Mouse (Mus musculus): ENCODE measurements around the gene Lypd3. TPM values are rescaled to one million over a fixed set of nuclear protein-coding genes. Genes with fewer than 3 reads are reported as not detected.

Gene Lypd3
- polyA plus RNA-seq, 1 experiment from 2014 or later: not detected

DNA sequence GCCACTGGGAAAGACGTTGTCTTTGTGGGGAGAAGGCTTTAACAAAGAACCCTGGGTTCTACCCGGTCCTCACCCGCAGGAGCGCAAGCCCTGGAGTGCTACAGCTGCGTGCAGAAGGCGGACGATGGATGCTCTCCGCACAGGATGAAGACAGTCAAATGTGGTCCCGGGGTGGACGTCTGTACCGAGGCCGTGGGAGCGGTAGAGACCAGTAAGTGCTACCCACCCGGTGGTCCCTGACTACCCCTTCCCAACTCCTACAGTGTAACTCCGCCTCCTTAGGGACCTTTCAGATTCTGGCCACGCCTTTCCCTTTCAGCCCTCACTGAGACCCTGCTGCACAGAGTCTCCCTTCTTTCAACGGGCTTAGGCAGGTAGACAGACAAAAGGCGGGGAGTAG lies 696 bp downstream of the Lypd3 start:
- no peak for DNase-seq (ENCODE audit: low read depth, low spot score)
- POLR2A ChIA-PET: no interaction called here
- CTCF ChIA-PET: interaction anchor here (1.4 kb wide), 1 partner anchor 36 kb away, joined by 6 read pairs; no protein-coding TSS in a partner anchor
- no peak for TF ChIP-seq CTCF (IDR thresholded peaks at IDR 0.05)
- H3K27me3 ChIP-seq: peaks cover 19% of the 10 kb centered on the region
- ATAC-seq: no peak
- in situ Hi-C loops (cut with MboI; ENCODE audit: low pct_unique_long_range_greater_than_20kb): no loop called here

DNA sequence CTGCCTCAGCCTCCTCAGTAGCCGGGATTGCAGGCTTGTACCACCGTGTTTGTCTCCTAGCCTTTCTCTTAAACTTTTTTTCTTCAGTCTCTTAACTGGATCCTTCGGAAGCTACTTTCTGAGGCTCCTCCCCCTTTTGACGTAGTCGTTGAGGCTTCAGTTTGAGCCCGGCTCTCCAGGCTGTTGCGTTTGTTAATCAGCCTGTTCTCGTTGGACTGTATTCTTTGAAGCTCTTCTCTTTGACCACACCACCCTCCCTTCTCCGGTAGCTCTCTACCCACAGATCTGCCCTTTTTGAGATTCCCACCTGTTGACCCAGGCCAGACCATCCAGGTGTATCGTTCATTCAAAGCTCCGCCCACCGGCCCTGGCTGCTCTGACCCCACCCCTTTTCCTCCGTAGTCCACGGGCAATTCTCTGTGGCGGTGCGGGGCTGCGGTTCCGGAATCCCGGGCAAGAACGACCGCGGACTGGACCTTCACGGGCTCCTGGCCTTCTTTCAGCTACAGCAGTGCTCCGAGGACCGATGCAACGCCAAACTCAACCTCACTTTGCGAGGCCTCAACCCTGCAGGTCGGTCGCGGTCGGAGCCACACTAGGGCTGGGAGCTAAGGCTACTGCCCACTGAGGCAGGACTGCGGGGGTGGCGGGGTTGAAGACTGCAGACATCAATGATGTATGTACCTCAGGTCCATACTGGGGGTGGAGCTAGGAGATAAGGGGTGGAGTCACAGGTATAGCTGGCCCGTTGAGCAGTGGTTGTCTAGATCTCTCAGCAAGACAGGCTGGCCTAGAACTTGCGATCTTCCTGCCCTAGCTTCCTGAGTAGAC lies 1.9 kb downstream of the Lypd3 start:
- H3K27me3 ChIP-seq: peaks cover 19% of the 10 kb centered on the region
- in situ Hi-C loops (cut with MboI; ENCODE audit: low pct_unique_long_range_greater_than_20kb): no loop called here
- DNase-seq (ENCODE audit: low read depth, low spot score) (no peak), ATAC-seq (no peak)
- CTCF ChIA-PET: interaction anchor here (1.2 to 1.4 kb wide), 3 partner anchors 15 to 37 kb away, joined by 4 to 6 read pairs (median 5); no protein-coding TSS in a partner anchor
- POLR2A ChIA-PET: interaction anchor here (1.1 kb wide), 1 partner anchor 527 kb away, joined by 5 read pairs; no protein-coding TSS in a partner anchor
- no peak for TF ChIP-seq CTCF (IDR thresholded peaks at IDR 0.05)

DNA sequence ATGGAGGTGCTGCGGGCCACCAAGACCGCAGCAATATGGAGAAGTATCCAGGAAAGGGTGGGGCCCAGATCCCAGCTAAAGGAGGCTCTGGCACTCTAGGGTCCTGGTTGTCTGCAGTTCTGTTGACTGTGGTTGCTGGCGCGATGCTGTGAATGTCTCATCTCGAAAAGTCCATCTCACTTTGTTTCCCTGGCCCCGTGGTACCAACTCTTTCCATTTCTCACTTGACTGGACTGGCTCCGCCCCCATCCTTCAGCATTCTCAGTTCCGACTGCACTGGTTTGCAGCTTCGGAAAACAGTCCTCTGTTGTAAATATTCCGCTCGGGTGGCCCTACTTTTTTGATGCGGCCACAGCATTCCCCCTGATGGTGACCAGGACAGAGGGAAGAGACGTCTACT lies 4.1 kb downstream of the Lypd3 start:
- ATAC-seq: no peak
- ChIA-PET POLR2A (no interaction called here), CTCF (no interaction called here)
- TF ChIP-seq CTCF (IDR thresholded peaks at IDR 0.05): no peak
- DNase-seq (ENCODE audit: low read depth, low spot score): no peak
- in situ Hi-C loops (cut with MboI; ENCODE audit: low pct_unique_long_range_greater_than_20kb): no loop called here
- H3K27me3 ChIP-seq: peaks cover 19% of the 10 kb centered on the region

DNA sequence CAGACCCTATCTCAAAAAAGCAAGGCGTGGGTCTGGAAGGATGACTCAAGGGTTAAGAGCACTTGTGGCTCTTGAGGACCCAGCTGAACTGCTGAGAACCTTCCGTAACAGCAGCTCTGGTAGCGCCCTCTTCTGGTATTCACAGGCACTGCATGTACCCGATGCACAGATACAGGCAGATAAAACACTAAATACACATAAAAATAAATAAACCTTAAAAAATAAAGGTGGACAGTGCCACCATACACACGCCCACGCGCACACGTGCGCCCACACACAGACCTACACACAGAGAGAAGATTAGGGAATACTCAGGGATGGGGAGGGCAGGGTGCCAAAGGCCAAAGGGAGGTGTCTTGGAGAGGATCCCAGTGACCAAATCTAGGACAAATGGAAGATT lies 6.1 kb downstream of the Lypd3 start:
- POLR2A ChIA-PET: no interaction called here

DNA sequence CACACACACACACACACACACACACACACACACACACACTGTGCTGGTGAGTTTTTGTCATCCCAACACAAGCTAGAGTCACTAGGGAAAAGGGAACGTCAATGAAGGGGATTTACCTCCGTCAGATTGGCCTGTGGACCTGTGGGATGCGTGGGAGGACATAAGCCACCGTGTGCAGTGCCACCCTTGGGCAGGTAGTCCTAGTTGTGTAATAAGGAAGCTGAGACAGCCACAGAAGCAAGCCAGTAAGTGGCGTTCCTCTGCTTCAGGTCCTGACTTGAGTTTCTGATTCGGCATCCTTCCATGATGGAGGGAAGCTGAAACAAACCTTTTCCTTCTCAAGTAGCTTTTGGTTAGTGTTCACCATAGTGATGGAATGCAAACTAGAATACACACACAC lies 8.1 kb downstream of the Lypd3 start:
- peaks cover 10% of the 10 kb centered on the region for H3K27me3 ChIP-seq
- ATAC-seq: no peak
- CTCF ChIA-PET: interaction anchor here (1.0 kb wide), 1 partner anchor 9 kb away, joined by 5 read pairs; no protein-coding TSS in a partner anchor
- TF ChIP-seq CTCF (IDR thresholded peaks at IDR 0.05): no peak
- no peak for DNase-seq (ENCODE audit: low read depth, low spot score)
- in situ Hi-C loops (cut with MboI; ENCODE audit: low pct_unique_long_range_greater_than_20kb): no loop called here
- POLR2A ChIA-PET: no interaction called here

More for the DNA sequence above, 6.1 kb downstream of the Lypd3 start:
- DNase-seq (ENCODE audit: low read depth, low spot score) (no peak), ATAC-seq (no peak)
- in situ Hi-C loops (cut with MboI; ENCODE audit: low pct_unique_long_range_greater_than_20kb): no loop called here
- peak; percentile 82 for TF ChIP-seq CTCF (IDR thresholded peaks at IDR 0.05)
- peaks cover 13% of the 10 kb centered on the region for H3K27me3 ChIP-seq
- CTCF ChIA-PET: interaction anchor here (0.7 to 3.0 kb wide), 6 partner anchors 11 to 50 kb away, joined by 3 to 21 read pairs (median 5); no protein-coding TSS in a partner anchor

DNA sequence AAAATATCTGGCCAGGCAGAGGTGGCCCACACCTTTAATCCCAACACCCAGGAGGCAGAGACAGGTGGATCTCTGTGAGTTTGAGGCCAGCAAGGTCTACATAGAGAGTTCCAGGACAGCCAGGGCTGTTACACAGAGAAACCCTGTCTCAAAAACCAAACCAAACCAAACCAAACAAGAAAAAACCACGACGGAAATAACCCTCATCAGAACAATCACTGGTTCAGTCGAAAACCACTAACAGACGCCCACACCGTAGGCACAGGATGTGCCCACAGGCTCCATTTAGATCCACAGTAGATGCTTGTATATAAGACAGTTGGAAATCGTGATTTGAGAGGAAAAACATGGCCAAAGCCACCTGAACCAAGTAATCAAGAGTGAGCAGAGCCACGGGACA lies 8.6 kb downstream of the Lypd3 start:
- ChIA-PET POLR2A (interaction anchor here (1.4 kb wide), 1 partner anchor 17 kb away, joined by 3 read pairs; no protein-coding TSS in a partner anchor), CTCF (interaction anchor here (1.0 kb wide), 1 partner anchor 8 kb away, joined by 5 read pairs; no protein-coding TSS in a partner anchor)
- DNase-seq (ENCODE audit: low read depth, low spot score) (no peak), ATAC-seq (no peak)
- no peak for TF ChIP-seq CTCF (IDR thresholded peaks at IDR 0.05)
- in situ Hi-C loops (cut with MboI; ENCODE audit: low pct_unique_long_range_greater_than_20kb): no loop called here
- peaks cover 10% of the 10 kb centered on the region for H3K27me3 ChIP-seq

- DNase-seq (ENCODE audit: low read depth, low spot score) (no peak), ATAC-seq (no peak)
- CTCF ChIA-PET: interaction anchor here (1.4 kb wide), 1 partner anchor 46 kb away, joined by 5 read pairs; no protein-coding TSS in a partner anchor
- TF ChIP-seq CTCF (IDR thresholded peaks at IDR 0.05): no peak
- POLR2A ChIA-PET: interaction anchor here (1.4 kb wide), 1 partner anchor 19 kb away, joined by 3 read pairs; no protein-coding TSS in a partner anchor
- no peaks in the 10 kb centered on the region for H3K27me3 ChIP-seq
- in situ Hi-C loops (cut with MboI; ENCODE audit: low pct_unique_long_range_greater_than_20kb): no loop called here
Observed at GRCm38 (mm10) chr7:24646486-24646885, 10.1 kb downstream of the Lypd3 start.

DNA sequence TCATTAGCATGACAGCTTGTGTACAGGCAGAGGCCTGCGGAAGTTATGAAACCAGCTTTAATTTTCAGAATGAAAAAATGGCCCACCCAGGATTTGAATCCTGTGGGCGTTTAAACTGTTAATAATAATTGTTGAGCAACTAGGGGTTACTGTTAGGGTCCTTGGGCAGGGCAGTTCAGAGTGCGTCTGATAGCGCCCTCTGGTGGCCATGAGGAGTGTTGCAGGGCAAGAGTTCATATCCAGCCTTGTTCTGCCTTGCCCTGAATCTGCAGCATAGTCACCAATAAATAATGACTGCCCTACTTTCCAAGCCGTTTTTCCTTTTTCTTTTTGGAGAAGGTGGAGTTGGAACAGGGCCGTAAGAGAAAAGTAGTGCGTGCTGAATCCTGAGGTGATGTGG lies 17.3 kb downstream of the Lypd3 start:
- ATAC-seq: no peak
- in situ Hi-C loops (cut with MboI; ENCODE audit: low pct_unique_long_range_greater_than_20kb): loop anchor here (10.0 kb wide), 1 partner anchor 179 kb away; no protein-coding TSS in a partner anchor
- no peaks in the 10 kb centered on the region for H3K27me3 ChIP-seq
- no peak for DNase-seq (ENCODE audit: low read depth, low spot score)
- TF ChIP-seq CTCF (IDR thresholded peaks at IDR 0.05): peak; percentile 88
- ChIA-PET POLR2A (no interaction called here), CTCF (interaction anchor here (0.9 to 3.9 kb wide), 14 partner anchors 8 to 99 kb away, joined by 3 to 25 read pairs (median 4); no protein-coding TSS in a partner anchor)

- no peak for TF ChIP-seq CTCF (IDR thresholded peaks at IDR 0.05)
- CTCF ChIA-PET: interaction anchor here (1.2 to 1.5 kb wide), 2 partner anchors 58 to 63 kb away, joined by 3 read pairs; no protein-coding TSS in a partner anchor
- DNase-seq (ENCODE audit: low read depth, low spot score) (no peak), ATAC-seq (no peak)
- in situ Hi-C loops (cut with MboI; ENCODE audit: low pct_unique_long_range_greater_than_20kb): loop anchor here (5.0 to 10.0 kb wide), 3 partner anchors 58 to 185 kb away; no protein-coding TSS in a partner anchor
- peaks cover 5% of the 10 kb centered on the region for H3K27me3 ChIP-seq
- POLR2A ChIA-PET: no interaction called here
Observed at GRCm38 (mm10) chr7:24659737-24660357, 23.5 kb downstream of the Lypd3 start.

DNA sequence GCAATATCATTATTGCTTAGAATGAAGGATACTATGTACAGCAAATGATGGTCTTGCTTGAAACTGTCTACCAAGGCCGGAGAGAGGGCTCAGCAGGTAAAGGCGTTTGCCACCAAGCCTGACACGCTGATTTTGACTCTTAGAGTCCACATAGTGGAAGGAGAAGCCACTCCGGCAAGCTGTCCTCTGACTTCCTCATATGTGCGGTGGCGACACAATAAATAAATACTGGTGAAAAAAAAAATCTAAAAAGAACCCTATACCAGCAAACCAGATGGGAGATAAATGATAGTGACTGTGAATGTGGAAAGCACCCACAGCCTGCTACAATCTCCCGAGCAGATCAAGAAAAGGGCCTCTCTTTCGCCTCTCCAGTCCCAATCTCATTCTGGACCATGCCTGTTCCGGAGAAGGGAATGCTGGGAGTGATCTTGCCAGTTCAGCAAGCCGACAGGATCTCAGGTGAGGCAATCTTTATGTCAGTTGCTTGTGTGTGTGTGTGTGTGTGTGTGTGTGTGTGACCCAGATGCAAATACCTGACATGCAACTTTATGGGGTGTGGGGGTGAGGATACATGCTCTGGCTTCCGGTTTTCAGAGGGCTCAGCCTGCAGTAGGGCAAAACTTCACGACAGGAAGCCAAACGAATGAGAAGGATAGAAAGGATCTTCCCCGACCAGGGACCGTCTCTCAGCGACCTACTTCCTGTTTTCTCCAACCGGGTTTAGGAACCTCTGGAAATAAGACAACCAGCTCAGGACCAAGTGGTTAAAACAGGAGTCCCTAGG lies 25.0 kb downstream of the Lypd3 start:
- TF ChIP-seq CTCF (IDR thresholded peaks at IDR 0.05): no peak
- ChIA-PET CTCF (interaction anchor here (1.4 to 2.4 kb wide), 4 partner anchors 8 to 131 kb away, joined by 3 to 19 read pairs (median 14); partner anchors contain the start of gene Irgq), POLR2A (no interaction called here)
- ATAC-seq (no peak), DNase-seq (ENCODE audit: low read depth, low spot score) (no peak)
- H3K27me3 ChIP-seq: peaks cover 6% of the 10 kb centered on the region
- in situ Hi-C loops (cut with MboI; ENCODE audit: low pct_unique_long_range_greater_than_20kb): no loop called here
